Mouse (Mus musculus) kidney, postnatal 4 days (tissue): ENCODE measurements at regions not wholly inside any gene's neighbourhood (a gene's known extent, or its start where the extent isn't known, plus 50 kb on each side); places are given as distances from the start of the nearest gene placed in this dataset.

Experiments used
- DNase-seq, 2 experiments: peaks; one replicate each; pipeline ENCODE4 v3.0.0; 2021; ENCODE audit warnings: mixed read lengths in 2 of 2

GRCm38 (mm10) chr12:95054887-95055286 is 637.1 kb upstream of the Flrt2 start:
- DNase-seq = no peak

GRCm38 (mm10) chr12:95056926-95057325 is 635.1 kb upstream of the Flrt2 start:
- DNase-seq = no peak

GRCm38 (mm10) chr12:95059396-95059795 is 632.6 kb upstream of the Flrt2 start:
- no peak for DNase-seq

- DNase-seq = no peak
Measured at GRCm38 (mm10) chr12:95072307-95072706, 619.7 kb upstream of the Flrt2 start.

GRCm38 (mm10) chr12:95119223-95119952 is 572.6 kb upstream of the Flrt2 start:
- DNase-seq = no peak

GRCm38 (mm10) chr12:95132804-95133203 is 559.2 kb upstream of the Flrt2 start:
- DNase-seq = peak; percentile 13 to 16

- no peak for DNase-seq
Measured at GRCm38 (mm10) chr12:95133482-95133881, 558.5 kb upstream of the Flrt2 start.

GRCm38 (mm10) chr12:95138167-95138566 is 553.9 kb upstream of the Flrt2 start:
- no peak for DNase-seq

- no peak for DNase-seq
Measured at GRCm38 (mm10) chr12:95171051-95171450, 521.0 kb upstream of the Flrt2 start.

GRCm38 (mm10) chr12:95173810-95174402 is 518.1 kb upstream of the Flrt2 start:
- no peak for DNase-seq

GRCm38 (mm10) chr12:95202486-95202885 is 489.5 kb upstream of the Flrt2 start:
- no peak for DNase-seq

GRCm38 (mm10) chr12:95205081-95205480 is 486.9 kb upstream of the Flrt2 start:
- DNase-seq = no peak

- no peak for DNase-seq
Measured at GRCm38 (mm10) chr12:95239158-95239779, 452.8 kb upstream of the Flrt2 start.

- DNase-seq = no peak
Measured at GRCm38 (mm10) chr12:95267187-95267586, 424.8 kb upstream of the Flrt2 start.

GRCm38 (mm10) chr12:95305386-95305785 is 386.6 kb upstream of the Flrt2 start:
- DNase-seq = no peak

GRCm38 (mm10) chr12:95315151-95315750 is 376.8 kb upstream of the Flrt2 start:
- no peak for DNase-seq

- DNase-seq = no peak
Measured at GRCm38 (mm10) chr12:95316820-95317219, 375.2 kb upstream of the Flrt2 start.

- no peak for DNase-seq
Measured at GRCm38 (mm10) chr12:95321693-95322092, 370.3 kb upstream of the Flrt2 start.

- DNase-seq = no peak
Measured at GRCm38 (mm10) chr12:95329666-95330065, 362.4 kb upstream of the Flrt2 start.

GRCm38 (mm10) chr12:95347786-95348185 is 344.2 kb upstream of the Flrt2 start:
- DNase-seq = no peak

GRCm38 (mm10) chr12:95355151-95355550 is 336.9 kb upstream of the Flrt2 start:
- no peak for DNase-seq

- no peak for DNase-seq
Measured at GRCm38 (mm10) chr12:95384248-95384964, 307.6 kb upstream of the Flrt2 start.

- DNase-seq = no peak
Measured at GRCm38 (mm10) chr12:95385688-95386087, 306.3 kb upstream of the Flrt2 start.
